14 mouse cellular contexts compared by ENCODE assay signal in genomic region chr6:28132056-28132455, GRCm38 (mm10). TPM values are rescaled to one million over a fixed set of nuclear protein-coding genes. Genes with fewer than 3 reads are reported as not detected.
A peak's percentile ranks its signal among the peaks of the same experiment; 100 is the strongest.
DNase-seq lines count a peak whose midpoint lies in the region; ATAC-seq and TF ChIP-seq lines count a peak whose summit lies in the region.
"Had no signal": no experiment of that assay in that cellular context is flagged by ENCODE, and none has a peak within 500 bp of the region (broad histone marks: within the 10 kb centered on the region; RNA-seq: fewer than 3 reads in every experiment).

No protein-coding gene starts in this region.

- peak overlapping the region; percentile 59; the same call in 1 of the 2 replicates for H3K4me3 ChIP-seq in forebrain, postnatal 0 days (ENCODE audit: low read depth, low read length)
- peak overlapping the region; percentile 62 for H3K4me3 ChIP-seq in midbrain, embryonic 16.5 days (ENCODE audit: low read depth, low read length)
- H3K4me3 ChIP-seq in kidney, embryonic 14.5 days (ENCODE audit: low read length) = no peak overlapping the region
- H3K4me3 ChIP-seq: myocyte had no signal

- 0 out of 2 replicates have a peak, but pooled peaks cover 8% of the 10 kb centered on the region for H3K27me3 ChIP-seq in forebrain, postnatal 0 days (ENCODE audit: insufficient read depth, low read length)
- no peaks in the 10 kb centered on the region; the same call in none of the 2 replicates for H3K27me3 ChIP-seq in midbrain, embryonic 16.5 days (ENCODE audit: control insufficient read depth, insufficient read depth, low read depth, low read length)
- peaks cover 40% of the 10 kb centered on the region for H3K27me3 ChIP-seq in kidney, embryonic 14.5 days (ENCODE audit: control insufficient read depth, insufficient read depth, low read length)

- TF ChIP-seq CTCF in brain, embryonic 14.5 days (IDR thresholded peaks at IDR 0.05; ENCODE audit: borderline replicate concordance, extremely low read depth, insufficient read depth, insufficient read length) = no peak
- no peak for TF ChIP-seq CTCF in forebrain, postnatal 0 days (IDR thresholded peaks at IDR 0.05; ENCODE audit: low read depth)

- no peaks in the 10 kb centered on the region for H3K4me1 ChIP-seq in forebrain, postnatal 0 days (ENCODE audit: insufficient read depth)
- H3K4me1 ChIP-seq in midbrain, embryonic 16.5 days (ENCODE audit: control insufficient read depth, insufficient read depth, low read length) = peaks cover 7% of the 10 kb centered on the region
- H3K4me1 ChIP-seq in kidney, embryonic 14.5 days (ENCODE audit: control insufficient read depth, insufficient read depth, low read length) = 0 out of 2 replicates have a peak, but pooled peaks cover 4% of the 10 kb centered on the region

- no peak for TF ChIP-seq POLR2A in brain, embryonic 14.5 days (IDR thresholded peaks at IDR 0.05; ENCODE audit: borderline replicate concordance, extremely low read depth, insufficient read depth, insufficient read length, poor library complexity, severe bottlenecking)

- no peaks in the 10 kb centered on the region for H3K36me3 ChIP-seq in forebrain, postnatal 0 days (ENCODE audit: insufficient read depth)
- no peaks in the 10 kb centered on the region for H3K36me3 ChIP-seq in midbrain, embryonic 16.5 days (ENCODE audit: control insufficient read depth, insufficient read depth, low read length)
- no peaks in the 10 kb centered on the region for H3K36me3 ChIP-seq in kidney, embryonic 14.5 days (ENCODE audit: control insufficient read depth, insufficient read depth, low read length)

- no peaks in the 10 kb centered on the region for H3K9me3 ChIP-seq in forebrain, postnatal 0 days (ENCODE audit: low read length)
- no peaks in the 10 kb centered on the region for H3K9me3 ChIP-seq in midbrain, embryonic 16.5 days (replicated peaks; ENCODE audit: control insufficient read depth, low read length, poor library complexity, severe bottlenecking)
- no peaks in the 10 kb centered on the region for H3K9me3 ChIP-seq in kidney, embryonic 14.5 days (ENCODE audit: control insufficient read depth, low read length)

- ATAC-seq in forebrain, postnatal 0 days = no peak
- ATAC-seq in midbrain, embryonic 16.5 days = no peak
- no peak for ATAC-seq in kidney, embryonic 14.5 days (ENCODE audit: low FRiP score, low TSS enrichment)

- no peak overlapping the region for H3K27ac ChIP-seq in forebrain, postnatal 0 days (ENCODE audit: low read depth, low read length)
- peak overlapping the region; percentile 61; the same call in 1 of the 2 replicates for H3K27ac ChIP-seq in midbrain, embryonic 16.5 days (ENCODE audit: low read length)
- no peak overlapping the region for H3K27ac ChIP-seq in kidney, embryonic 14.5 days (ENCODE audit: low read depth, low read length)
- H3K27ac ChIP-seq: macrophage had no signal

- peak overlapping the region; percentile 99 for H3K4me2 ChIP-seq in forebrain, postnatal 0 days (ENCODE audit: low read depth)
- H3K4me2 ChIP-seq in midbrain, embryonic 16.5 days (ENCODE audit: low read length) = peak overlapping the region; percentile 97
- no peak overlapping the region for H3K4me2 ChIP-seq in kidney, embryonic 14.5 days (replicated peaks; ENCODE audit: low read depth, low read length)

- 7% methylated on average over 4 of the region's 4 CpGs for WGBS in forebrain, postnatal 0 days
- WGBS in midbrain, embryonic 16.5 days = 5% methylated on average over 4 of the region's 4 CpGs
- 9% methylated on average over 4 of the region's 4 CpGs for WGBS in kidney, embryonic 14.5 days

- peak; percentile 58 for DNase-seq in ES-CJ7 (ENCODE audit: low read depth, low spot score)
- DNase-seq in brain, embryonic 14.5 days (ENCODE audit: low read depth) = peak; percentile 81
- DNase-seq in forebrain, postnatal 0 days = peak; percentile 32
- no peak for DNase-seq in gastrocnemius, postnatal 4 days (ENCODE audit: low spot score in 2 of 2)
- no peak for DNase-seq in lung, postnatal 10 days
- DNase-seq: gastrocnemius, postnatal 14 days; kidney, postnatal 14 days; right cerebral cortex, adult 18-20 months; thymus, adult 2 months had no signal

- no peak overlapping the region for H3K9ac ChIP-seq in forebrain, postnatal 0 days
- H3K9ac ChIP-seq in midbrain, embryonic 16.5 days (ENCODE audit: low read depth, low read length) = peak overlapping the region; percentile 78
- H3K9ac ChIP-seq in kidney, embryonic 14.5 days (ENCODE audit: low read depth, low read length) = no peak overlapping the region

RNA-seq across cellular contexts. Expression of gene Grm8, which starts 2.9 kb away (rescaled TPM):
- polyA plus RNA-seq in brain, embryonic 14.5 days (2012; rRNA removed) = 3.5 and 6.7 TPM in 2 replicates
- total RNA-seq in forebrain, postnatal 0 days (2014; rRNA removed) = 9.8 and 11.4 TPM in 2 replicates
- 3.5 and 8.0 TPM in 2 replicates for polyA plus RNA-seq in forebrain, postnatal 0 days (2015; fragmentation: Nextera tagmentation; extraction: Ambion mirVana)
- polyA plus RNA-seq in midbrain, embryonic 16.5 days (2015; fragmentation: Nextera tagmentation; extraction: Ambion mirVana) = 19.2 and 19.5 TPM in 2 replicates
- total RNA-seq in gastrocnemius, postnatal 4 days (2021) = under 1 TPM in 1 of 2 experiments, not detected in 1; 0.81 TPM
- 0.71 and 1.0 TPM in 2 replicates for polyA plus RNA-seq in kidney, embryonic 14.5 days (2014; fragmentation: Nextera tagmentation; extraction: Ambion mirVana)
- total RNA-seq: common myeloid progenitor, adult 5-6 weeks had no signal
- polyA plus RNA-seq: macrophage, myocyte had no signal

Comparison
In these comparisons a context has a peak if more than half of its experiments do, and no peak if none do; other contexts are left out.
1. DNase-seq: peak in ES-CJ7 (single experiment), brain, embryonic 14.5 days (single experiment) and forebrain, postnatal 0 days (single experiment); none in gastrocnemius, postnatal 4 days (0 of 2) and lung, postnatal 10 days (single experiment).